Mouse (Mus musculus) bone marrow, adult 2 months (tissue): Measurements from ENCODE around the gene Kir3dl2.

Experiments
- CTCF ChIP-seq: fragments of 200-500 bp; IDR thresholded peaks from 2 replicates; pipeline ENCODE4 v1.5.1; 2011; ENCODE audit warnings: low read length, control low read depth; ENCODE audit not compliant: control insufficient read depth, insufficient read depth
- POLR2A ChIP-seq: fragments of 200-500 bp; IDR thresholded peaks from 2 replicates; pipeline ENCODE4 v1.6.1; 2011; ENCODE audit warnings: low read depth, mild to moderate bottlenecking, control low read depth, low read length, borderline replicate concordance; ENCODE audit not compliant: control insufficient read depth

DNA sequence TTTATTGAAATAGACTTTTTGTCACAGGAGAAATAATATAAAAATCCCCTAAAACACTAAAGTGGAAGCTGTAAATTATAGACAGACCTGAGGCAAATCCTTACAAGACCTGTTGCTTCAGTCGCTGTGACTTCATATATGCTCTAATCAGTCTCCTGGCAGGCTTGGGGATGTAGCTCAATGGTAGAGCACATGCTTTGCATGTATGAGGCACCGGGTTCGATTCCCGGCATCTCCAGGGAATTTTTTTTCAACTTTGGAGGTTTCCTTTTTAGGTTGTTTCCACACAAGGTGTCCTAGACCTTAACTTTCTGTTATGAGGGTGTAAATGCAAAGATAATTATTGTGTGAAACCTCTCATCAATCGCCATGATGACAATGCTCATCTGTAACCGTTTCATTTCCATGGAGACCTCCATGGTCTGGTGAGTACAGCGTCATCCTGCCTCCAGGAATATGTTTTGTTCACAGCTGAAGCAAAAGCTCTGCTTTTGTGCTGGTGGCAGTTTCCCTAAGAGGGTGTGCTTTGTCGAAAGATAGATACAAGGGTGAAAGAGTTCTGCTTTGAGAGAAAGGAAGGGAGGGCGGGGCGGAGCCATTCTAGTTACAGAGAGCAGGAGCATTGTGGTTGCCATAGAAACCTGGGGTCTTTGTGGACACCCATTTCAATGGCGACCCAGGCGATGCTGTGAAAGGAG lies 46.5 kb upstream of the Kir3dl2 start, which contains the start of gene Tceal3:
- TF ChIP-seq CTCF: no peak
- no peak for TF ChIP-seq POLR2A
